Mouse (Mus musculus) midbrain, embryonic 11.5 days (tissue): ENCODE data around the gene 4930583I09Rik. TPM values are rescaled to one million over a fixed set of nuclear protein-coding genes. Genes with fewer than 3 reads are reported as not detected.

Experiments used
- ATAC-seq: fragments of 200-750 bp; cut with Nextera tagmentation; 2 replicates; pipeline ENCODE4 v1.8.0; 2017; ENCODE audit warnings: moderate TSS enrichment, moderate library complexity; ENCODE audit not compliant: low FRiP score
- DNase-seq: peaks from one replicate; pipeline ENCODE4 v3.0.0; 2015; ENCODE audit warnings: low spot score; ENCODE audit errors: missing footprints
- H3K27ac ChIP-seq: fragments of 300-500 bp; sonication (generic); 2 replicates; pipeline ENCODE4 v1.5.1; 2014; ENCODE audit warnings: low read depth, low read length
- H3K27me3 ChIP-seq: fragments of 300-500 bp; sonication (generic); 2 replicates; pipeline ENCODE4 v1.6.1; 2014; ENCODE audit warnings: mild to moderate bottlenecking, low read length, moderate library complexity, mixed read lengths; ENCODE audit not compliant: control insufficient read depth, insufficient read depth
- H3K36me3 ChIP-seq: fragments of 300-500 bp; sonication (generic); 2 replicates; pipeline ENCODE4 v1.6.1; 2014; ENCODE audit warnings: mild to moderate bottlenecking, low read length, moderate library complexity, mixed read lengths; ENCODE audit not compliant: control insufficient read depth, insufficient read depth
- H3K4me1 ChIP-seq: fragments of 300-500 bp; sonication (generic); 2 replicates; pipeline ENCODE4 v1.6.1; 2014; ENCODE audit warnings: low read length; ENCODE audit not compliant: control insufficient read depth, insufficient read depth
- H3K4me2 ChIP-seq: fragments of 300-500 bp; sonication (generic); 2 replicates; pipeline ENCODE4 v1.6.1; 2014; ENCODE audit warnings: mild to moderate bottlenecking, moderate library complexity
- H3K4me3 ChIP-seq: fragments of 300-500 bp; sonication (generic); 2 replicates; pipeline ENCODE4 v1.5.1; 2014; ENCODE audit warnings: low read depth, low read length
- H3K9ac ChIP-seq: fragments of 300-500 bp; sonication (generic); 2 replicates; pipeline ENCODE4 v1.6.1; 2014; ENCODE audit warnings: low read length
- H3K9me3 ChIP-seq: fragments of 300-500 bp; sonication (generic); 2 replicates; pipeline ENCODE4 v1.6.1; 2016; ENCODE audit warnings: low read length; ENCODE audit not compliant: control insufficient read depth
- WGBS: fragments of 180-500 bp; shearing (Covaris S2); extraction: QIAGEN DNeasy Blood & Tissue Kit; methylation state at CpG from one replicate; pipeline ENCODE4 v1.1.7; 2014; 5-methylcytosine and 5-hydroxymethylcytosine counted together
- polyA plus RNA-seq: library from polyadenylated mRNA; unstranded; fragments of >200 nt; fragmentation: Nextera tagmentation; extraction: Ambion mirVana; gene quantifications from 2 replicates; pipeline ENCODE4 v1.2.1, GENCODE M21; 2014

The 4930583I09Rik gene
- polyA plus RNA-seq, 1 experiment from 2014 or later, result not detected

DNA sequence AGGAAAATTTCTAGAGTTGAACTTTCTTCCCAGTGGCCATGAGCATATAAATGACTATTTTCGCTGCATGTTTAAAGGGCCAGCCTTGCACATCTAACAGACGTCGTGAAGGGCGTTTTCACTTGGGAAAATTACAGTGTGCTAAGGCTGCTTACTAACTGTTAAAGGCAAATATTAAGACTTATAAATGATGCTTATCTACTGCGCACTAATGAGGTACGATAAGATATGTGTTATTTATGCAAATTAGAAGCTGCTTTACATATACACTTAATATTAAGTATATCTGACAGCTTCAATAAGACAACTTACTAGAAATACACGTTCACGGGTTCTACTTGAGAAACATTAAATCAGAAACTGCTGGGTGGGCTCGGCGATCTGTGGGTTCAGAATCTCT lies 481 bp upstream of the 4930583I09Rik start:
- no peaks in the 10 kb centered on the region for H3K36me3 ChIP-seq
- ATAC-seq (peak; percentile 2; the same call in 1 of the 2 replicates), DNase-seq (no peak)
- H3K9ac ChIP-seq, result no peak overlapping the region
- no peak overlapping the region for H3K4me2 ChIP-seq
- 78% methylated on average over 10 of the region's 10 CpGs for WGBS
- no peaks in the 10 kb centered on the region for H3K9me3 ChIP-seq
- H3K27me3 ChIP-seq, result no peaks in the 10 kb centered on the region
- no peak overlapping the region for H3K27ac ChIP-seq
- H3K4me3 ChIP-seq, result no peak overlapping the region
- 0 out of 2 replicates have a peak, but pooled peaks cover 3% of the 10 kb centered on the region for H3K4me1 ChIP-seq

DNA sequence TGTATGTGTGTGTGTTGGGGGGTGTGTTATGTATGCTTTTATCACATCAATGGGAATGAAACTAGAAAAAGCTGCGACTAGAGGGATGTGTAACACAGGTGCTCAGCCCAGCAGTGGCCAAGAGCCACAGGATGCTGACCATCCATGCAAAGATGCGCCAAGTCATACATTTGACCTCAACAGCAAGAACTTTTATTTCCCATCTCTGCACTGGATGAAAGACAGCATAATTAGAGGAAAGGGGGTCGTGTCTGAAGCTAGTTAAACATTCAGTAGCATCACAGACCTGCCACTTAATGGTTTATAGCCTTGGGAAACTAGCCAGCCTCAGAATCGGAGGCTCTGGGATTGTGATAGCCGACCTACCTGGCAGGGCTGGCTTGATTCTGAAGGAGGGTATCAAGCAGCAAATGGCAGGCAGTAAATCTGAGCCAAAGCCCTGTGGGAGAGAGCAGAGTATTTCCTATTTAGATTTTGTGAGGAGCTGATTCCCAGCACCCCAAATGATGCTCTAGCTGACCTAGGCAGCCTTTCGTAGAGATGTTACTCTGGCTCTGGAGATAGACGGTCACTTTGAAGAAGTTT lies 1.9 kb downstream of the 4930583I09Rik start:
- DNase-seq, result no peak
- Histone ChIP-seq H3K4me2 (no peak overlapping the region), H3K9me3 (no peaks in the 10 kb centered on the region), H3K9ac (no peak overlapping the region), H3K27me3 (no peaks in the 10 kb centered on the region), H3K27ac (no peak overlapping the region), H3K36me3 (no peaks in the 10 kb centered on the region), H3K4me3 (no peak overlapping the region), H3K4me1 (0 out of 2 replicates have a peak, but pooled peaks cover 3% of the 10 kb centered on the region)
- WGBS, result 88% methylated on average over 7 of the region's 7 CpGs
- no peak for ATAC-seq

DNA sequence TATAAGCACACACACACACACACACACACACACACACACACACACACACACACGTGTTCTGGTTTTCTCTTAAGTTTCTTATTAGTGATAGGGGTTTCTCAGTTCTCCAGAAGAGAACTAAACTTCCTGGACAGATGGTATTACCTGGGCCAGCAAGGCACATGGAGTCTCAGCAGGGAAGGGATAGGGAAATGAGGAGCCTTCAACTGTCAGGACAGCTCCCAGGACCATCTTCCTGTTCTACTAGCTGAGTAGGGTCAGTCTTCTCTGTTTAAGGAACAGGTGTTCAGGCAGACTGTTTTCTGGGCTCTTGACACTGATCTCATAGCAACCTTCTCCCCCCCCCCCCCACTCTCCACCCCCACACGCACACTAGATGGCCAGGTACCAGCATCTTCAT lies 2.8 kb downstream of the 4930583I09Rik start:
- H3K27me3 ChIP-seq, result no peaks in the 10 kb centered on the region
- no peak overlapping the region for H3K27ac ChIP-seq
- H3K4me1 ChIP-seq, result 0 out of 2 replicates have a peak, but pooled peaks cover 3% of the 10 kb centered on the region
- ATAC-seq, result no peak
- no peaks in the 10 kb centered on the region for H3K36me3 ChIP-seq
- H3K9me3 ChIP-seq, result no peaks in the 10 kb centered on the region
- no peak overlapping the region for H3K9ac ChIP-seq
- WGBS, result 78% methylated on average over 2 of the region's 2 CpGs
- no peak for DNase-seq
- H3K4me3 ChIP-seq, result no peak overlapping the region
- no peak overlapping the region for H3K4me2 ChIP-seq

DNA sequence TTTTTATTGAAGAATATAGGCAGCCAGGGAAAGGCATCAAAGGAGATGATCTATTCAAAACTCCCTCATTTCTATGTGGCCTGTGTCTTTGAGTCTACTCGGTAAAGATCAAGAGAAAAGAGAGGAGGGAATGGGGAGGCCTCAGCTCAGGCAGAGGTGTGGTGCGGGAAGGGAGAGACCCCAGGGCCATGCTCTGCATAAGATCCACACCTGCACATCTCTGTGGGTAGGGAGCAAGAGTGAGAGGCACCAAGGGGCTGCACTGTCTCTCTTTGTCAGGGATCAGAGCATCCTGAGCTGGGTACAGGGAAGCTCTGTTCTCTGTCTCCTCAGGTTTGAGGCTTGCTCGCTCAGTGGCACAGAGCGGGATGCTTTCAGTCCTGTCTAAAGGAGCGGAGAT lies 8.4 kb downstream of the 4930583I09Rik start:
- WGBS, result 84% methylated on average over 5 of the region's 5 CpGs
- no peak for ATAC-seq

DNA sequence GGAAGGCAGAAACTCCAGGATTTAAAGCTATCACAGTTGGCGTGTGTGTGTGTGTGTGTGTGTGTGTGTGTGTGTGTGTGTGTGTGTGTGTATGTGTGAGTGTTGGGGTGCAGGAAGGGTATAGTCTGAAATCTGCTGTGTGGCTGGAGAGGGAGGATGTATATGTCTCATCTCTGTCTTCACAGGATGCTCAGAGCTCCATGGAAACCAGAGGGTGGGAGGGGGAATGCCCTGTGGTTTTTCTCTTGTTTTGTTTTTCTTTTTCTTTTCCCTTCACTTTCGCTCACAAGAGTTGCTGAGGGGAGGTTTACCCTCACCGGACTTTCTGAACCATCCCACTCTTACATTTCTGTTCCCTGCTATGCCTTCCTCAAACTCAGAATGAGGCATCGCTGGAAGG lies 9.0 kb downstream of the 4930583I09Rik start:
- Histone ChIP-seq H3K9ac (no peak overlapping the region), H3K9me3 (no peaks in the 10 kb centered on the region), H3K27me3 (no peaks in the 10 kb centered on the region), H3K4me2 (no peak overlapping the region), H3K4me3 (no peak overlapping the region), H3K27ac (no peak overlapping the region), H3K4me1 (no peaks in the 10 kb centered on the region), H3K36me3 (no peaks in the 10 kb centered on the region)
- ATAC-seq (no peak), DNase-seq (no peak)
- WGBS, result 61% methylated on average over 4 of the region's 4 CpGs

More for the DNA sequence above, 8.4 kb downstream of the 4930583I09Rik start:
- H3K4me2 ChIP-seq, result no peak overlapping the region
- H3K4me3 ChIP-seq, result no peak overlapping the region
- H3K27ac ChIP-seq, result no peak overlapping the region
- H3K27me3 ChIP-seq, result no peaks in the 10 kb centered on the region
- no peak for DNase-seq
- H3K36me3 ChIP-seq, result no peaks in the 10 kb centered on the region
- no peak overlapping the region for H3K9ac ChIP-seq
- no peaks in the 10 kb centered on the region for H3K4me1 ChIP-seq
- no peaks in the 10 kb centered on the region for H3K9me3 ChIP-seq

DNA sequence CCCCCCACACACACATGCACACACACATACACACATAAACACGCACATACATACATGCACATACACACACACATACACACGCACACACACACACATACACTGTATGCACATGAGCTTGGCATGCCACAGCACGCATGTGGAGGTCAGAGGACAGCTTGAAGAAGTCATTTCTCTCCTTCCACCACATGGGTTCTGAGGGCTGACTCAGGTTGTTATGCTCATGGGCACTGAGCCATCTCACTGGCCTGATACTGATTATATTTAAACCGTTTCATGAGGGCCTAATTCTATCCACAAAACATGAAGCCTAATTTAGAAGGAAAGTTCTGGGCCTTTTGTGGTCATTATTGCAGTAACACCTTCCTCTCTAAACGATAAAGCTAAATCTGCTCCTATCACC lies 13.3 kb downstream of the 4930583I09Rik start:
- Histone ChIP-seq H3K4me1 (no peaks in the 10 kb centered on the region), H3K27me3 (no peaks in the 10 kb centered on the region), H3K9me3 (no peaks in the 10 kb centered on the region), H3K27ac (no peak overlapping the region), H3K9ac (no peak overlapping the region), H3K36me3 (no peaks in the 10 kb centered on the region), H3K4me3 (no peak overlapping the region), H3K4me2 (no peak overlapping the region)
- DNase-seq (no peak), ATAC-seq (no peak)
- 86% methylated on average over 5 of the region's 5 CpGs for WGBS

DNA sequence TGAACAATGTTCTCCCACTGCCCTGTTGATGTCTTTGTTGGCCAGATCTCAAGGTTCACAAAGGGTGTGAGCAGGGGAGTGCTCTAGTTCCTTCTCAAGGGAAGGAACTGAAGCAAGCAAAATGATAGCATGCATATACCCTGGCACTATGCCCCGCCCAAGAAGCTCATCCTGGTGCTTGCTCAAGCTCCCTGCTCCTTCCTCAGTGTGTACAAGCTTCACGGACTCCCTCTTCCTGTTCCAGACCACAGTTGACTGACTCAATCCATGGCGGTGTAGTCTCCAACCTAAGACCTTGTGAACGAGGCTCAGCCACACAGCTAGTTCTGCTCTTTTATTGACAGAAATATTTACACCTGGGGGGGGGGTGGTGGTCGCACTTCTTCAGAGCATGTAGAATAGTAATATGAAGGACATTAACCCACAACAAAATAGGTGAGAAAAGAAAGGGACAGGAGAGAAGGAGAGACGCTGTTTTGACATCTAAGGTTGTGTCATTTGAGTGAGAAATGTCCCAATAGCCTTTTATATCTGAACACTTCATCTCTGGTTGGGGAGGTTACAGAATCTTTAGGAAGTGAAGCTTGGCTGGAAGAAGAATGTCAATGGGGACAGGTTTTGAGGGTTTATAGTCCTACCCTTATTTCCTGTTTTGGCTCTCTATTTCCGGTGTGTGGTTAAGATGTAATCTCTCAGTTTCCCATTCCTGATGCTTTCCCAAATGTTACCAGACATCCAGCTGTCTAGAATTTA lies 14.9 kb downstream of the 4930583I09Rik start:
- ATAC-seq (no peak), DNase-seq (no peak)
- Histone ChIP-seq H3K4me3 (no peak overlapping the region), H3K9me3 (no peaks in the 10 kb centered on the region), H3K36me3 (no peaks in the 10 kb centered on the region), H3K27me3 (no peaks in the 10 kb centered on the region), H3K27ac (no peak overlapping the region), H3K9ac (no peak overlapping the region), H3K4me2 (no peak overlapping the region), H3K4me1 (no peaks in the 10 kb centered on the region)
- 85% methylated on average over 7 of the region's 7 CpGs for whole genome bisulfite sequencing

DNA sequence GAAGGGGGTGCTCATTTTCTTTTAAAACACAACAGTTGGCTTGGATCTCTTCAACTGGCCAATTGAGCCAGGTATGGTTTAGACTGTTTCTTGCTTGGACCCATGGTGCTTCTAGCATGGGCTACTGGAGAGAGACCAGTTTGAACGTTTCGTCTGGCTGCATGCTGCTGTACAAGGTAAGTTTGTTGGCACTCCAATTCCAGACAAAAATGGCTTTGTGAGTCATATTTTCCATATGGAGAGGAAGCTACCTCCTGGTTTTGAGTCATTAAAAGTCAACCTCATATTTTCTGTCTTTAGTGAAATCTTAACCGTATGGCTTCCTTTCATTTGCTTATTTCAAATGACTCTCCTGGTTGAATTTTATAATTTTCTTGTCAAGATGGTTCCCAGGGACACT lies 19.6 kb downstream of the 4930583I09Rik start:
- Histone ChIP-seq H3K27ac (no peak overlapping the region), H3K9ac (no peak overlapping the region), H3K4me3 (no peak overlapping the region), H3K4me1 (no peaks in the 10 kb centered on the region), H3K27me3 (no peaks in the 10 kb centered on the region), H3K36me3 (no peaks in the 10 kb centered on the region), H3K4me2 (no peak overlapping the region), H3K9me3 (no peaks in the 10 kb centered on the region)
- ATAC-seq (no peak), DNase-seq (no peak)
- WGBS, result 93% methylated on average over 3 of the region's 3 CpGs

DNA sequence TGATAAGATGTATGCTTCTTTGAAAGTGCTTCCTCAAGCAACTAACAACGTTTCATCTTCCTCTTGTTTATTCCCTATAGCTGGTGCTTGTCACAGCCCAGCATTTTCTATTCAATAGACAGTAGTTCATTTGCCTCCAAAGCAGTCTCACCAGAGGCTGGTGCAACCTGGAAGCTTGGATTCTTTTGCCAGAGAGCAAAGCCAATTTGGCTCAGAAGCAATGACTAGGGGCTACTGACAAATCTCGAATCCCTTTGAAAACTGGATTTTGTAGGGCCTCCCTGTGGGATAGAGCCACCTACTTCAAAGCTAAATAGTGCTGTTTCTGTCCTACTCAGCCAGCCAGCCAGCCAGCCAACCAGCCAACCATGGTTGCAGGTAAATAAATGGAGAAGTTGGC lies 20.1 kb downstream of the 4930583I09Rik start:
- H3K4me2 ChIP-seq, result no peak overlapping the region
- H3K4me3 ChIP-seq, result no peak overlapping the region
- H3K36me3 ChIP-seq, result no peaks in the 10 kb centered on the region
- WGBS, result 76% methylated on average over 2 of the region's 2 CpGs
- no peaks in the 10 kb centered on the region for H3K27me3 ChIP-seq
- DNase-seq (no peak), ATAC-seq (no peak)
- no peaks in the 10 kb centered on the region for H3K9me3 ChIP-seq
- H3K27ac ChIP-seq, result no peak overlapping the region
- H3K9ac ChIP-seq, result no peak overlapping the region
- H3K4me1 ChIP-seq, result no peaks in the 10 kb centered on the region
